Mouse (Mus musculus) lung, adult 2 months (tissue): Measurements from ENCODE around the gene Ppp4r4.

Source experiments
- CTCF ChIP-seq: fragments of 200-500 bp; IDR thresholded peaks from 2 replicates; pipeline ENCODE4 v1.5.1; 2011; ENCODE audit warnings: mild to moderate bottlenecking, low read length, control low read depth; ENCODE audit not compliant: insufficient read depth
- POLR2A ChIP-seq: fragments of 200-500 bp; IDR thresholded peaks from 2 replicates; pipeline ENCODE4 v1.6.1; 2011; ENCODE audit warnings: low read depth, mild to moderate bottlenecking, control low read depth, low read length, borderline replicate concordance; ENCODE audit errors: extremely low read depth

- TF ChIP-seq POLR2A = no peak
- TF ChIP-seq CTCF = peak; percentile 63
Observed at GRCm38 (mm10) chr12:103643336-103643735, 111.3 kb downstream of the Ppp4r4 start.
